Mouse (Mus musculus) hindbrain, embryonic 11.5 days (tissue): ENCODE results near the gene Evl. TPM values are rescaled to one million over a fixed set of nuclear protein-coding genes. Genes with fewer than 3 reads are reported as not detected.

ENCODE experiments used
- ATAC-seq: fragments of 200-750 bp; cut with Nextera tagmentation; 2 replicates; pipeline ENCODE4 v1.8.0; 2017; ENCODE audit warnings: mild to moderate bottlenecking, moderate TSS enrichment, moderate library complexity; ENCODE audit not compliant: low FRiP score
- DNase-seq: peaks from one replicate; pipeline ENCODE4 v3.0.0-alpha.2; 2015; ENCODE audit warnings: low spot score
- H3K27ac ChIP-seq: fragments of 300-500 bp; sonication (generic); 2 replicates; pipeline ENCODE4 v1.5.1; 2014; ENCODE audit warnings: mild to moderate bottlenecking, low read depth, low read length
- H3K27me3 ChIP-seq: fragments of 300-500 bp; sonication (generic); 2 replicates; pipeline ENCODE4 v1.6.1; 2014; ENCODE audit warnings: mild to moderate bottlenecking, low read length, moderate library complexity, mixed read lengths; ENCODE audit not compliant: control insufficient read depth, insufficient read depth
- H3K36me3 ChIP-seq: fragments of 300-500 bp; sonication (generic); 2 replicates; pipeline ENCODE4 v1.6.1; 2014; ENCODE audit warnings: mild to moderate bottlenecking, low read length, moderate library complexity, mixed read lengths; ENCODE audit not compliant: control insufficient read depth, insufficient read depth
- H3K4me1 ChIP-seq: fragments of 300-500 bp; sonication (generic); replicated peaks from 2 replicates; pipeline ENCODE4 v1.6.1; 2014; ENCODE audit warnings: low read length, mixed read lengths; ENCODE audit not compliant: control insufficient read depth, insufficient read depth
- H3K4me2 ChIP-seq: fragments of 300-500 bp; sonication (generic); replicated peaks from 2 replicates; pipeline ENCODE4 v1.6.1; 2014; ENCODE audit warnings: mild to moderate bottlenecking, low read depth, low read length
- H3K4me3 ChIP-seq: fragments of 300-500 bp; sonication (generic); 2 replicates; pipeline ENCODE4 v1.5.1; 2014; ENCODE audit warnings: low read depth, low read length
- H3K9ac ChIP-seq: fragments of 300-500 bp; sonication (generic); 2 replicates; pipeline ENCODE4 v1.6.1; 2014; ENCODE audit warnings: low read depth, low read length
- H3K9me3 ChIP-seq: fragments of 300-500 bp; sonication (generic); 2 replicates; pipeline ENCODE4 v1.6.1; 2016; ENCODE audit warnings: low read length; ENCODE audit not compliant: control insufficient read depth
- WGBS: fragments of 180-500 bp; shearing (Covaris S2); extraction: QIAGEN DNeasy Blood & Tissue Kit; methylation state at CpG from one replicate; pipeline ENCODE4 v1.1.7; 2014; 5-methylcytosine and 5-hydroxymethylcytosine counted together
- polyA plus RNA-seq: library from polyadenylated mRNA; unstranded; fragments of >200 nt; fragmentation: Nextera tagmentation; extraction: Ambion mirVana; gene quantifications from 2 replicates; pipeline ENCODE4 v1.2.1, GENCODE M21; 2014

Evl gene
- polyA plus RNA-seq, 1 experiment from 2014 or later, result 109 TPM

GRCm38 (mm10) chr12:108629556-108629955, 75.0 kb downstream of the Evl start:
- DNase-seq (no peak), ATAC-seq (no peak)

GRCm38 (mm10) chr12:108630741-108631688, 76.5 kb downstream of the Evl start:
- Histone ChIP-seq H3K4me2 (no peak overlapping the region), H3K9ac (no peak overlapping the region), H3K9me3 (no peaks in the 10 kb centered on the region), H3K36me3 (0 out of 2 replicates have a peak, but pooled peaks cover 3% of the 10 kb centered on the region), H3K27ac (no peak overlapping the region), H3K4me3 (no peak overlapping the region), H3K4me1 (no peaks in the 10 kb centered on the region), H3K27me3 (no peaks in the 10 kb centered on the region)
- 94% methylated on average over 6 of the region's 6 CpGs for WGBS
- DNase-seq (no peak), ATAC-seq (no peak)

More at GRCm38 (mm10) chr12:108629556-108629955, 75.0 kb downstream of the Evl start:
- Histone ChIP-seq H3K4me1 (no peaks in the 10 kb centered on the region), H3K27me3 (no peaks in the 10 kb centered on the region), H3K36me3 (0 out of 2 replicates have a peak, but pooled peaks cover 3% of the 10 kb centered on the region), H3K9ac (no peak overlapping the region), H3K27ac (no peak overlapping the region), H3K4me2 (no peak overlapping the region), H3K9me3 (no peaks in the 10 kb centered on the region), H3K4me3 (no peak overlapping the region)
- 92% methylated on average over 1 of the region's 1 CpGs for WGBS

- Histone ChIP-seq H3K27me3 (no peaks in the 10 kb centered on the region), H3K36me3 (0 out of 2 replicates have a peak, but pooled peaks cover 3% of the 10 kb centered on the region), H3K4me1 (no peaks in the 10 kb centered on the region), H3K4me2 (no peak overlapping the region), H3K27ac (no peak overlapping the region), H3K9me3 (no peaks in the 10 kb centered on the region), H3K9ac (no peak overlapping the region), H3K4me3 (no peak overlapping the region)
- no peak for ATAC-seq
- DNase-seq, result no peak
Measured at GRCm38 (mm10) chr12:108632501-108632900, 78.0 kb downstream of the Evl start.

GRCm38 (mm10) chr12:108634031-108634430, 79.5 kb downstream of the Evl start:
- Histone ChIP-seq H3K9me3 (no peaks in the 10 kb centered on the region), H3K36me3 (0 out of 2 replicates have a peak, but pooled peaks cover 3% of the 10 kb centered on the region), H3K27ac (no peak overlapping the region), H3K4me1 (no peaks in the 10 kb centered on the region), H3K27me3 (no peaks in the 10 kb centered on the region), H3K4me3 (no peak overlapping the region), H3K9ac (no peak overlapping the region), H3K4me2 (no peak overlapping the region)
- 100% methylated on average over 1 of the region's 1 CpGs for WGBS
- ATAC-seq (no peak), DNase-seq (no peak)

GRCm38 (mm10) chr12:108635501-108635900, 81.0 kb downstream of the Evl start:
- H3K9ac ChIP-seq, result no peak overlapping the region
- H3K27me3 ChIP-seq, result no peaks in the 10 kb centered on the region
- no peak overlapping the region for H3K4me2 ChIP-seq
- H3K27ac ChIP-seq, result no peak overlapping the region
- DNase-seq, result no peak
- WGBS, result 94% methylated on average over 4 of the region's 4 CpGs
- H3K4me3 ChIP-seq, result no peak overlapping the region
- H3K36me3 ChIP-seq, result 0 out of 2 replicates have a peak, but pooled peaks cover 3% of the 10 kb centered on the region
- no peaks in the 10 kb centered on the region for H3K4me1 ChIP-seq
- no peak for ATAC-seq
- no peaks in the 10 kb centered on the region for H3K9me3 ChIP-seq

GRCm38 (mm10) chr12:108637440-108637839, 82.9 kb downstream of the Evl start:
- DNase-seq (no peak), ATAC-seq (no peak)
- 88% methylated on average over 5 of the region's 5 CpGs for WGBS
- no peaks in the 10 kb centered on the region for H3K27me3 ChIP-seq
- H3K36me3 ChIP-seq, result 0 out of 2 replicates have a peak, but pooled peaks cover 3% of the 10 kb centered on the region
- H3K27ac ChIP-seq, result no peak overlapping the region
- no peaks in the 10 kb centered on the region for H3K4me1 ChIP-seq
- H3K9me3 ChIP-seq, result no peaks in the 10 kb centered on the region
- no peak overlapping the region for H3K4me2 ChIP-seq
- no peak overlapping the region for H3K4me3 ChIP-seq
- H3K9ac ChIP-seq, result no peak overlapping the region

GRCm38 (mm10) chr12:108639126-108639525, 84.6 kb downstream of the Evl start:
- no peak for ATAC-seq

GRCm38 (mm10) chr12:108642019-108642418, 87.5 kb downstream of the Evl start:
- no peak overlapping the region for H3K27ac ChIP-seq
- no peak overlapping the region for H3K9ac ChIP-seq
- H3K9me3 ChIP-seq, result no peaks in the 10 kb centered on the region
- no peak overlapping the region for H3K4me2 ChIP-seq
- no peak overlapping the region for H3K4me3 ChIP-seq
- DNase-seq (no peak), ATAC-seq (no peak)
- H3K36me3 ChIP-seq, result no peaks in the 10 kb centered on the region
- H3K4me1 ChIP-seq, result no peaks in the 10 kb centered on the region
- H3K27me3 ChIP-seq, result no peaks in the 10 kb centered on the region
- 91% methylated on average over 3 of the region's 3 CpGs for WGBS

More at GRCm38 (mm10) chr12:108639126-108639525, 84.6 kb downstream of the Evl start:
- 86% methylated on average over 3 of the region's 3 CpGs for WGBS
- no peak overlapping the region for H3K4me2 ChIP-seq
- no peaks in the 10 kb centered on the region for H3K9me3 ChIP-seq
- no peak overlapping the region for H3K9ac ChIP-seq
- no peaks in the 10 kb centered on the region for H3K27me3 ChIP-seq
- H3K27ac ChIP-seq, result no peak overlapping the region
- DNase-seq, result no peak
- H3K4me1 ChIP-seq, result no peaks in the 10 kb centered on the region
- no peak overlapping the region for H3K4me3 ChIP-seq
- H3K36me3 ChIP-seq, result 0 out of 2 replicates have a peak, but pooled peaks cover 2% of the 10 kb centered on the region

GRCm38 (mm10) chr12:108646234-108646633, 91.7 kb downstream of the Evl start:
- no peak for ATAC-seq

More at GRCm38 (mm10) chr12:108646234-108646633, 91.7 kb downstream of the Evl start:
- 83% methylated on average over 1 of the region's 1 CpGs for WGBS
- Histone ChIP-seq H3K9ac (no peak overlapping the region), H3K36me3 (no peaks in the 10 kb centered on the region), H3K9me3 (no peaks in the 10 kb centered on the region), H3K4me2 (no peak overlapping the region), H3K4me3 (no peak overlapping the region), H3K27me3 (no peaks in the 10 kb centered on the region), H3K27ac (no peak overlapping the region), H3K4me1 (no peaks in the 10 kb centered on the region)
- DNase-seq, result no peak
